Mouse (Mus musculus) MEL (cell line): Measurements from ENCODE around the gene Dcun1d4. TPM values are rescaled to one million over a fixed set of nuclear protein-coding genes. Genes with fewer than 3 reads are reported as not detected.

ENCODE experiments used
- DNase-seq: peaks from one replicate; pipeline ENCODE4 v3.0.0; 2011; ENCODE audit warnings: low read depth, low spot score
- H3K27ac ChIP-seq: 2 replicates; pipeline ENCODE4 v1.5.1; 2012; ENCODE audit warnings: low read depth, mild to moderate bottlenecking, control low read depth, low read length, moderate library complexity; ENCODE audit not compliant: control insufficient read depth
- H3K27me3 ChIP-seq, 2 experiments: fragments of 150-350 bp in 1 of 2; sonication (generic) in 1 of 2; 2 replicates each; pipeline ENCODE4 v1.6.1; 2012; ENCODE audit warnings: low read length in 2 of 2, mild to moderate bottlenecking in 2 of 2, improper control_type of control experiment in 1 of 2, moderate library complexity in 1 of 2; ENCODE audit not compliant: insufficient read depth in 2 of 2, control insufficient read depth in 1 of 2
- H3K36me3 ChIP-seq, 2 experiments: 2 replicates each; pipeline ENCODE4 v1.6.1; 2012 to 2014; ENCODE audit warnings: low read length in 2 of 2, improper control_type of control experiment in 1 of 2, inconsistent platforms in 1 of 2, mild to moderate bottlenecking in 1 of 2; ENCODE audit not compliant: insufficient read depth in 2 of 2, control insufficient read depth in 1 of 2
- H3K4me1 ChIP-seq, 2 experiments: fragments of 150-350 bp in 1 of 2; sonication (generic) in 1 of 2; 2 replicates each; pipeline ENCODE4 v1.6.1; 2012; ENCODE audit warnings: low read length in 2 of 2, improper control_type of control experiment in 1 of 2, mild to moderate bottlenecking in 1 of 2; ENCODE audit not compliant: insufficient read depth in 2 of 2, control insufficient read depth in 1 of 2
- H3K4me3 ChIP-seq, 2 experiments: fragments of 150-350 bp in 1 of 2; sonication (generic) in 1 of 2; 2 replicates each; pipeline ENCODE4 v1.5.1; 2012; ENCODE audit warnings: low read depth in 2 of 2, low read length in 2 of 2, mild to moderate bottlenecking in 2 of 2, moderate library complexity in 2 of 2, control low read depth in 1 of 2, improper control_type of control experiment in 1 of 2; ENCODE audit not compliant: control insufficient read depth in 1 of 2, insufficient read depth in 1 of 2
- H3K79me2 ChIP-seq: 2 replicates; pipeline ENCODE4 v1.6.1; 2012; ENCODE audit warnings: mild to moderate bottlenecking, low read length, moderate library complexity; ENCODE audit not compliant: control insufficient read depth, poor library complexity, insufficient read depth
- H3K9ac ChIP-seq: 2 replicates; pipeline ENCODE4 v1.6.1; 2012; ENCODE audit warnings: low read depth, mild to moderate bottlenecking, control low read depth, low read length, moderate library complexity; ENCODE audit not compliant: control insufficient read depth, poor library complexity, severe bottlenecking
- H3K9me3 ChIP-seq: fragments of 150-350 bp; sonication (generic); replicated peaks from 2 replicates; pipeline ENCODE4 v1.6.1; 2012; ENCODE audit warnings: mild to moderate bottlenecking, low read length, improper control_type of control experiment, moderate library complexity; ENCODE audit not compliant: insufficient read depth
- BHLHE40 ChIP-seq: IDR thresholded peaks from 2 replicates; pipeline ENCODE4 v1.6.1; 2012; ENCODE audit warnings: low read depth, mild to moderate bottlenecking, inconsistent platforms, low read length, improper control_type of control experiment, borderline replicate concordance
- CHD1 ChIP-seq: IDR thresholded peaks from 2 replicates; pipeline ENCODE4 v1.6.1; 2012; ENCODE audit warnings: low read depth, mild to moderate bottlenecking, inconsistent platforms, low read length, improper control_type of control experiment
- CTCF ChIP-seq, 3 experiments: IDR thresholded peaks in 2 of 3; conservative IDR thresholded peaks in 1 of 3; 2 replicates each; pipeline ENCODE4 v1.5.1; 2011 to 2012; ENCODE audit warnings: low read length in 3 of 3, low read depth in 2 of 3, mild to moderate bottlenecking in 2 of 3, improper control_type of control experiment in 1 of 3, inconsistent platforms in 1 of 3, mixed read lengths in 1 of 3, moderate library complexity in 1 of 3; ENCODE audit not compliant: control insufficient read depth in 1 of 3, insufficient read depth in 1 of 3, poor library complexity in 1 of 3, severe bottlenecking in 1 of 3
- E2F4 ChIP-seq: IDR thresholded peaks from 2 replicates; pipeline ENCODE4 v1.6.1; 2011; ENCODE audit warnings: low read depth, low read length, improper control_type of control experiment, borderline replicate concordance
- ETS1 ChIP-seq: IDR thresholded peaks from 2 replicates; pipeline ENCODE4 v1.6.1; 2012; ENCODE audit warnings: low read depth, mild to moderate bottlenecking, inconsistent platforms, low read length, improper control_type of control experiment, moderate library complexity
- GABPA ChIP-seq: IDR thresholded peaks from 2 replicates; pipeline ENCODE4 v1.6.1; 2012; ENCODE audit warnings: low read depth, mild to moderate bottlenecking, inconsistent platforms, low read length, improper control_type of control experiment, moderate library complexity
- GATA1 ChIP-seq: IDR thresholded peaks from 2 replicates; pipeline ENCODE4 v1.6.1; 2011; ENCODE audit warnings: low read depth, low read length, improper control_type of control experiment
- HCFC1 ChIP-seq: IDR thresholded peaks from 2 replicates; pipeline ENCODE4 v1.6.1; 2012; ENCODE audit warnings: low read depth, mild to moderate bottlenecking, inconsistent platforms, low read length, improper control_type of control experiment, moderate library complexity
- KAT2A ChIP-seq: conservative IDR thresholded peaks from 2 replicates; pipeline ENCODE4 v1.6.1; 2012; ENCODE audit warnings: low read depth, low read length, improper control_type of control experiment, inconsistent platforms
- MAFK ChIP-seq: IDR thresholded peaks from 2 replicates; pipeline ENCODE4 v1.6.1; 2011; ENCODE audit warnings: low read depth, mild to moderate bottlenecking, low read length, improper control_type of control experiment, borderline replicate concordance
- MAX ChIP-seq: IDR thresholded peaks from 2 replicates; pipeline ENCODE4 v1.6.1; 2011; ENCODE audit warnings: low read length, improper control_type of control experiment
- MAZ ChIP-seq: IDR thresholded peaks from 2 replicates; pipeline ENCODE4 v1.6.1; 2012; ENCODE audit warnings: low read depth, mild to moderate bottlenecking, inconsistent platforms, low read length, improper control_type of control experiment
- MEF2A ChIP-seq: IDR thresholded peaks from 2 replicates; pipeline ENCODE4 v1.6.1; 2014; ENCODE audit warnings: low read depth, mild to moderate bottlenecking, inconsistent platforms, low read length, improper control_type of control experiment; ENCODE audit not compliant: poor library complexity, insufficient replicate concordance, severe bottlenecking; ENCODE audit errors: extremely low read depth
- MXI1 ChIP-seq: IDR thresholded peaks from 2 replicates; pipeline ENCODE4 v1.6.1; 2011; ENCODE audit warnings: mild to moderate bottlenecking, low read depth, low read length, improper control_type of control experiment
- MYB ChIP-seq: IDR thresholded peaks from 2 replicates; pipeline ENCODE4 v1.6.1; 2011; ENCODE audit warnings: mild to moderate bottlenecking, low read depth, low read length, improper control_type of control experiment
- MYC ChIP-seq: IDR thresholded peaks from 2 replicates; pipeline ENCODE4 v1.6.1; 2011; ENCODE audit warnings: low read depth, mild to moderate bottlenecking, low read length, improper control_type of control experiment, moderate library complexity
- NELFE ChIP-seq: IDR thresholded peaks from 2 replicates; pipeline ENCODE4 v1.6.1; 2011; ENCODE audit warnings: low read depth, low read length, improper control_type of control experiment
- NRF1 ChIP-seq: IDR thresholded peaks from 2 replicates; pipeline ENCODE4 v1.6.1; 2014; ENCODE audit warnings: low read depth, mild to moderate bottlenecking, inconsistent platforms, low read length, improper control_type of control experiment, moderate library complexity; ENCODE audit not compliant: poor library complexity, insufficient read depth, severe bottlenecking
- POLR2A ChIP-seq, 2 experiments: IDR thresholded peaks; 2 replicates each; pipeline ENCODE4 v1.6.1; 2011 to 2012; ENCODE audit warnings: low read length in 2 of 2, mild to moderate bottlenecking in 2 of 2, control low read depth in 1 of 2, improper control_type of control experiment in 1 of 2, low read depth in 1 of 2, moderate library complexity in 1 of 2; ENCODE audit not compliant: control insufficient read depth in 1 of 2, insufficient read depth in 1 of 2, poor library complexity in 1 of 2
- POLR2AphosphoS2 ChIP-seq: IDR thresholded peaks from 2 replicates; pipeline ENCODE4 v1.6.1; 2011; ENCODE audit warnings: low read length, improper control_type of control experiment
- RCOR1 ChIP-seq: IDR thresholded peaks from 2 replicates; pipeline ENCODE4 v1.6.1; 2012; ENCODE audit warnings: low read depth, mild to moderate bottlenecking, inconsistent platforms, low read length, improper control_type of control experiment
- TAL1 ChIP-seq: IDR thresholded peaks from 2 replicates; pipeline ENCODE4 v1.6.1; 2012; ENCODE audit warnings: mild to moderate bottlenecking, inconsistent platforms, low read length, moderate library complexity, mixed read lengths
- TBP ChIP-seq: IDR thresholded peaks from 2 replicates; pipeline ENCODE4 v1.8.0; 2011; ENCODE audit warnings: low read depth, low read length, improper control_type of control experiment
- UBTF ChIP-seq: IDR thresholded peaks from 2 replicates; pipeline ENCODE4 v1.6.1; 2012; ENCODE audit warnings: low read depth, mild to moderate bottlenecking, inconsistent platforms, low read length, improper control_type of control experiment, moderate library complexity, borderline replicate concordance; ENCODE audit not compliant: insufficient read depth
- USF1 ChIP-seq: IDR thresholded peaks from 2 replicates; pipeline ENCODE4 v1.6.1; 2014; ENCODE audit warnings: low read depth, mild to moderate bottlenecking, inconsistent platforms, low read length, improper control_type of control experiment, moderate library complexity
- USF2 ChIP-seq, 2 experiments: IDR thresholded peaks; 2 replicates each; pipeline ENCODE4 v1.6.1; 2011 to 2012; ENCODE audit warnings: improper control_type of control experiment in 2 of 2, low read length in 2 of 2, borderline replicate concordance in 1 of 2, inconsistent platforms in 1 of 2, low read depth in 1 of 2, mild to moderate bottlenecking in 1 of 2; ENCODE audit not compliant: insufficient read depth in 1 of 2
- ZC3H11A ChIP-seq: IDR thresholded peaks from 2 replicates; pipeline ENCODE4 v1.6.1; 2012; ENCODE audit warnings: low read depth, mild to moderate bottlenecking, inconsistent platforms, low read length, improper control_type of control experiment
- ZMIZ1 ChIP-seq: IDR thresholded peaks from 2 replicates; pipeline ENCODE4 v1.6.1; 2012; ENCODE audit warnings: low read depth, mild to moderate bottlenecking, inconsistent platforms, low read length, improper control_type of control experiment, moderate library complexity
- polyA plus RNA-seq, 2 experiments: library from polyadenylated mRNA; stranded (reverse) in 1 of 2; unstranded in 1 of 2; fragments of >175 nt in 1 of 2; fragments of >200 nt in 1 of 2; gene quantifications; 2 replicates each; pipeline versions ENCODE4 v1.2.1 to v1.2.4; 2012; ENCODE audit warnings: low replicate concordance in 2 of 2, low read depth in 1 of 2; ENCODE audit not compliant: insufficient read length in 2 of 2, insufficient read depth in 1 of 2, missing spikeins in 1 of 2
- total RNA-seq: library from RNA; depleted of rRNA; stranded (reverse); fragments of 300-350 nt; gene quantifications from 2 replicates; pipeline ENCODE4 v1.2.3, GENCODE M21; 2012

Gene Dcun1d4
- total and polyA plus RNA-seq, 3 experiments, result 7.6 to 10.0 TPM; not detected in 1

- H3K4me1 ChIP-seq, result peaks cover 12 to 14% of the 10 kb centered on the region in 2 experiments
- DNase-seq, result peak; percentile 54
- H3K4me3 ChIP-seq, result peak overlapping the region; percentile 81 to 84
- peak overlapping the region; percentile 73 for H3K9ac ChIP-seq
- H3K27ac ChIP-seq, result peak overlapping the region; percentile 70
- H3K36me3 ChIP-seq, result peaks cover 0 to 18% of the 10 kb centered on the region in 2 experiments; a peak in 2 of 4 replicates
- H3K9me3 ChIP-seq, result no peaks in the 10 kb centered on the region
- H3K79me2 ChIP-seq, result peaks cover 17% of the 10 kb centered on the region
- H3K27me3 ChIP-seq, result peaks cover 1 to 9% of the 10 kb centered on the region in 2 experiments; a peak in 2 of 4 replicates
- TF ChIP-seq NRF1, result no peak
- no peak for TF ChIP-seq BHLHE40
- TF ChIP-seq RCOR1, result no peak
- peak; percentile 77 for TF ChIP-seq NELFE
- TF ChIP-seq MYB, result no peak
- peak; percentile 56 to 73; a peak in 3 of 4 replicates for TF ChIP-seq POLR2A (IDR thresholded peaks at IDR 0.05; ENCODE audit: control insufficient read depth in 1 of 2, insufficient read depth in 1 of 2, low read depth in 1 of 2, low read length in 2 of 2, poor library complexity in 1 of 2)
- TF ChIP-seq MAX, result 0 out of 2 replicates have a peak, but pooled peaks have one; percentile 6
- TF ChIP-seq USF1, result no peak
- no peak for TF ChIP-seq MXI1
- TF ChIP-seq KAT2A, result no peak
- no peak for TF ChIP-seq TBP
- no peak for TF ChIP-seq E2F4
- no peak for TF ChIP-seq UBTF
- TF ChIP-seq USF2 (IDR thresholded peaks at IDR 0.05; ENCODE audit: borderline replicate concordance in 1 of 2, insufficient read depth in 1 of 2, low read depth in 1 of 2, low read length in 2 of 2), result no peak
- TF ChIP-seq HCFC1, result 0 out of 2 replicates have a peak, but pooled peaks have one; percentile 12
- peak; percentile 58; the same call in 1 of the 2 replicates for TF ChIP-seq ZMIZ1
- TF ChIP-seq TAL1, result no peak
- TF ChIP-seq POLR2AphosphoS2, result peak; percentile 47; the same call in 1 of the 2 replicates
- no peak for TF ChIP-seq GABPA
- no peak for TF ChIP-seq CTCF (IDR thresholded peaks at IDR 0.05 in 2 of 3, conservative IDR thresholded peaks at IDR 0.05 in 1 of 3; ENCODE audit: control insufficient read depth in 1 of 3, insufficient read depth in 1 of 3, low read depth in 2 of 3, low read length in 3 of 3, poor library complexity in 1 of 3, severe bottlenecking in 1 of 3)
- TF ChIP-seq MYC, result no peak
- no peak for TF ChIP-seq MAFK
- no peak for TF ChIP-seq CHD1
- no peak for TF ChIP-seq MEF2A
- no peak for TF ChIP-seq ZC3H11A
- 0 out of 2 replicates have a peak, but pooled peaks have one; percentile 14 for TF ChIP-seq MAZ
- TF ChIP-seq ETS1, result no peak
- TF ChIP-seq GATA1, result no peak
Measured at GRCm38 (mm10) chr5:73491074-73491836, 10.5 kb downstream of the Dcun1d4 start.
